Mouse (Mus musculus) midbrain, embryonic 15.5 days (tissue): ENCODE measurements around the gene 3110082J24Rik. TPM values are rescaled to one million over a fixed set of nuclear protein-coding genes. Genes with fewer than 3 reads are reported as not detected.

Experiments used
- ATAC-seq: fragments of 200-750 bp; cut with Nextera tagmentation; replicated peaks from 2 replicates; pipeline ENCODE4 v1.8.0; 2017; ENCODE audit warnings: moderate TSS enrichment
- H3K27ac ChIP-seq: fragments of 300-500 bp; sonication (generic); 2 replicates; pipeline ENCODE4 v1.5.1; 2015; ENCODE audit warnings: mild to moderate bottlenecking, inconsistent platforms
- H3K27me3 ChIP-seq: fragments of 300-500 bp; sonication (generic); replicated peaks from 2 replicates; pipeline ENCODE4 v1.6.1; 2015; ENCODE audit warnings: inconsistent platforms
- H3K36me3 ChIP-seq: fragments of 300-500 bp; sonication (generic); replicated peaks from 2 replicates; pipeline ENCODE4 v1.6.1; 2015; ENCODE audit warnings: inconsistent platforms
- H3K4me1 ChIP-seq: fragments of 300-500 bp; sonication (generic); 2 replicates; pipeline ENCODE4 v1.6.1; 2015; ENCODE audit warnings: inconsistent platforms
- H3K4me2 ChIP-seq: fragments of 300-500 bp; sonication (generic); 2 replicates; pipeline ENCODE4 v1.6.1; 2015; ENCODE audit warnings: inconsistent platforms, mild to moderate bottlenecking, moderate library complexity
- H3K4me3 ChIP-seq: fragments of 300-500 bp; sonication (generic); 2 replicates; pipeline ENCODE4 v1.5.1; 2015; ENCODE audit warnings: mild to moderate bottlenecking, inconsistent platforms
- H3K9ac ChIP-seq: fragments of 300-500 bp; sonication (generic); 2 replicates; pipeline ENCODE4 v1.6.1; 2015; ENCODE audit warnings: mild to moderate bottlenecking, inconsistent platforms
- H3K9me3 ChIP-seq: fragments of 300-500 bp; sonication (generic); 2 replicates; pipeline ENCODE4 v1.6.1; 2016; ENCODE audit warnings: inconsistent platforms
- WGBS: fragments of 180-500 bp; shearing (Covaris S2); methylation state at CpG from one replicate; pipeline ENCODE4 v1.1.7; 2015; ENCODE audit warnings: mixed read lengths; 5-methylcytosine and 5-hydroxymethylcytosine counted together
- polyA plus RNA-seq: library from polyadenylated mRNA; unstranded; fragments of >200 nt; fragmentation: Nextera tagmentation; extraction: Ambion mirVana; gene quantifications from 2 replicates; pipeline ENCODE4 v1.2.1, GENCODE M21; 2015

Gene 3110082J24Rik
- polyA plus RNA-seq, 1 experiment from 2014 or later: 3.9 TPM

- H3K4me3 ChIP-seq: peak overlapping the region; percentile 50
- no peaks in the 10 kb centered on the region for H3K9me3 ChIP-seq
- no peaks in the 10 kb centered on the region; the same call in 1 of the 2 replicates for H3K27me3 ChIP-seq
- H3K4me1 ChIP-seq: peaks cover 37% of the 10 kb centered on the region
- H3K4me2 ChIP-seq: peak overlapping the region; percentile 75
- WGBS: 2% methylated on average over 101 of the region's 103 CpGs
- H3K36me3 ChIP-seq: peaks cover 13% of the 10 kb centered on the region
- ATAC-seq: peak; percentile 78
- peak overlapping the region; percentile 48 for H3K27ac ChIP-seq
- H3K9ac ChIP-seq: peak overlapping the region; percentile 50
These were observed 8.2 kb upstream of the 3110082J24Rik start for GRCm38 (mm10) chr5:30113881-30114760.

GRCm38 (mm10) chr5:30112533-30113068 is 6.7 kb upstream of the 3110082J24Rik start:
- peaks cover 3% of the 10 kb centered on the region; the same call in 1 of the 2 replicates for H3K36me3 ChIP-seq
- no peak overlapping the region for H3K27ac ChIP-seq
- 86% methylated on average over 3 of the region's 3 CpGs for WGBS
- no peaks in the 10 kb centered on the region; the same call in 1 of the 2 replicates for H3K27me3 ChIP-seq
- H3K4me3 ChIP-seq: no peak overlapping the region
- peaks cover 45% of the 10 kb centered on the region for H3K4me1 ChIP-seq
- no peak overlapping the region for H3K4me2 ChIP-seq
- ATAC-seq: no peak
- H3K9me3 ChIP-seq: no peaks in the 10 kb centered on the region
- H3K9ac ChIP-seq: no peak overlapping the region

- peaks cover 54% of the 10 kb centered on the region for H3K4me1 ChIP-seq
- WGBS: 76% methylated on average over 3 of the region's 3 CpGs
- H3K4me3 ChIP-seq: no peak overlapping the region
- H3K9me3 ChIP-seq: no peaks in the 10 kb centered on the region
- H3K9ac ChIP-seq: no peak overlapping the region
- H3K27me3 ChIP-seq: no peaks in the 10 kb centered on the region; the same call in 1 of the 2 replicates
- no peak overlapping the region for H3K4me2 ChIP-seq
- ATAC-seq: no peak
- H3K36me3 ChIP-seq: no peaks in the 10 kb centered on the region
- H3K27ac ChIP-seq: no peak overlapping the region
These were observed 5.9 kb upstream of the 3110082J24Rik start for GRCm38 (mm10) chr5:30111771-30112170.

GRCm38 (mm10) chr5:30111126-30111525 is 5.2 kb upstream of the 3110082J24Rik start:
- Histone ChIP-seq H3K4me2 (peak overlapping the region; percentile 36), H3K9ac (no peak overlapping the region), H3K4me3 (no peak overlapping the region), H3K27ac (peak overlapping the region; percentile 30; the same call in 1 of the 2 replicates), H3K36me3 (no peaks in the 10 kb centered on the region), H3K4me1 (peaks cover 60% of the 10 kb centered on the region), H3K27me3 (no peaks in the 10 kb centered on the region; the same call in 1 of the 2 replicates), H3K9me3 (no peaks in the 10 kb centered on the region)
- peak; percentile 14 for ATAC-seq
- WGBS: 3% methylated on average over 18 of the region's 18 CpGs

- H3K9me3 ChIP-seq: no peaks in the 10 kb centered on the region
- H3K27ac ChIP-seq: peak overlapping the region; percentile 30; the same call in 1 of the 2 replicates
- H3K4me3 ChIP-seq: no peak overlapping the region
- H3K9ac ChIP-seq: no peak overlapping the region
- peaks cover 66% of the 10 kb centered on the region for H3K4me1 ChIP-seq
- WGBS: 8% methylated on average over 22 of the region's 22 CpGs
- H3K36me3 ChIP-seq: no peaks in the 10 kb centered on the region
- ATAC-seq: no peak
- no peaks in the 10 kb centered on the region; the same call in 1 of the 2 replicates for H3K27me3 ChIP-seq
- H3K4me2 ChIP-seq: peak overlapping the region; percentile 36
These were observed 4.6 kb upstream of the 3110082J24Rik start for GRCm38 (mm10) chr5:30110371-30111060.

GRCm38 (mm10) chr5:30109899-30110298 is 4.0 kb upstream of the 3110082J24Rik start:
- Histone ChIP-seq H3K9ac (no peak overlapping the region), H3K36me3 (no peaks in the 10 kb centered on the region), H3K4me1 (peaks cover 71% of the 10 kb centered on the region), H3K4me3 (no peak overlapping the region), H3K27ac (no peak overlapping the region), H3K27me3 (no peaks in the 10 kb centered on the region; the same call in 1 of the 2 replicates), H3K4me2 (no peak overlapping the region), H3K9me3 (no peaks in the 10 kb centered on the region)
- ATAC-seq: no peak
- WGBS: 30% methylated on average over 2 of the region's 2 CpGs

GRCm38 (mm10) chr5:30108233-30108632 is 2.3 kb upstream of the 3110082J24Rik start:
- H3K9ac ChIP-seq: no peak overlapping the region
- peak overlapping the region; percentile 43; the same call in 1 of the 2 replicates for H3K27ac ChIP-seq
- peaks cover 65% of the 10 kb centered on the region for H3K4me1 ChIP-seq
- H3K4me2 ChIP-seq: peak overlapping the region; percentile 99; the same call in 1 of the 2 replicates
- no peak for ATAC-seq
- H3K27me3 ChIP-seq: no peaks in the 10 kb centered on the region
- H3K9me3 ChIP-seq: no peaks in the 10 kb centered on the region
- no peaks in the 10 kb centered on the region for H3K36me3 ChIP-seq
- no peak overlapping the region for H3K4me3 ChIP-seq
- WGBS: 56% methylated on average over 6 of the region's 6 CpGs

- 3% methylated on average over 5 of the region's 5 CpGs for WGBS
- Histone ChIP-seq H3K4me3 (0 out of 2 replicates have a peak overlapping the region, but pooled peaks have one; percentile 64), H3K27me3 (no peaks in the 10 kb centered on the region), H3K4me2 (peak overlapping the region; percentile 99), H3K36me3 (no peaks in the 10 kb centered on the region), H3K9me3 (no peaks in the 10 kb centered on the region), H3K4me1 (peaks cover 65% of the 10 kb centered on the region), H3K27ac (peak overlapping the region; percentile 43), H3K9ac (no peak overlapping the region)
- ATAC-seq: 0 out of 2 replicates have a peak, but pooled peaks have one; percentile 1
These were observed 1.7 kb upstream of the 3110082J24Rik start for GRCm38 (mm10) chr5:30107611-30108041.

GRCm38 (mm10) chr5:30107186-30107585 is 1.3 kb upstream of the 3110082J24Rik start:
- Histone ChIP-seq H3K9me3 (no peaks in the 10 kb centered on the region), H3K9ac (no peak overlapping the region), H3K27ac (peak overlapping the region; percentile 73), H3K4me2 (peak overlapping the region; percentile 99), H3K4me3 (peak overlapping the region; percentile 64; the same call in 1 of the 2 replicates), H3K36me3 (no peaks in the 10 kb centered on the region), H3K4me1 (peaks cover 65% of the 10 kb centered on the region), H3K27me3 (no peaks in the 10 kb centered on the region)
- 3% methylated on average over 7 of the region's 7 CpGs for WGBS
- 0 out of 2 replicates have a peak, but pooled peaks have one; percentile 16 for ATAC-seq

GRCm38 (mm10) chr5:30106756-30107155 is 870 bp upstream of the 3110082J24Rik start:
- Histone ChIP-seq H3K4me1 (peaks cover 65% of the 10 kb centered on the region), H3K9ac (0 out of 2 replicates have a peak overlapping the region, but pooled peaks have one; percentile 58), H3K27ac (peak overlapping the region; percentile 73), H3K27me3 (no peaks in the 10 kb centered on the region), H3K36me3 (no peaks in the 10 kb centered on the region), H3K4me2 (peak overlapping the region; percentile 99), H3K9me3 (no peaks in the 10 kb centered on the region), H3K4me3 (peak overlapping the region; percentile 64)
- no peak for ATAC-seq
- WGBS: 0% methylated on average over 2 of the region's 2 CpGs

- H3K9me3 ChIP-seq: no peaks in the 10 kb centered on the region
- H3K27ac ChIP-seq: peak within 1 kb of the TSS; percentile 73
- WGBS: under 1% methylated on average over 65 of the region's 65 CpGs
- peak within 1 kb of the TSS; percentile 64 for H3K4me3 ChIP-seq
- H3K36me3 ChIP-seq: no peaks in the 10 kb centered on the region
- H3K4me1 ChIP-seq: peaks cover 50% of the 10 kb centered on the region
- H3K4me2 ChIP-seq: peak within 1 kb of the TSS; percentile 99
- no peaks in the 10 kb centered on the region for H3K27me3 ChIP-seq
- ATAC-seq: peak; percentile 47
- peak within 1 kb of the TSS; percentile 58 for H3K9ac ChIP-seq
These were observed 832 bp downstream of the 3110082J24Rik start, which contains the start of gene Garem2 for GRCm38 (mm10) chr5:30104841-30105667. Gene Garem2 (plus strand): TSS chr5:30105161.
